Mouse (Mus musculus): ENCODE measurements around the gene Asb13. TPM values are rescaled to one million over a fixed set of nuclear protein-coding genes. Genes with fewer than 3 reads are reported as not detected.

Asb13 gene
- polyA plus RNA-seq, 1 experiment from 2014 or later: 12.9 TPM

Other genes starting within 250 kb of the Asb13 start
- 447 and 450 TPM in 2 replicates for gene Gdi2, start 96.0 kb upstream of the Asb13 start, polyA plus RNA-seq (2015; fragmentation: Nextera tagmentation; extraction: Ambion mirVana)
- gene Fam208b, start 22.9 kb upstream of the Asb13 start, polyA plus RNA-seq (2015; fragmentation: Nextera tagmentation; extraction: Ambion mirVana): 19.5 and 21.0 TPM in 2 replicates
- not detected in 2 replicates for gene Calml3, start 170.3 kb downstream of the Asb13 start, polyA plus RNA-seq (2015; fragmentation: Nextera tagmentation; extraction: Ambion mirVana)
- not detected in 2 replicates for gene Calm4, start 203.7 kb downstream of the Asb13 start, polyA plus RNA-seq (2015; fragmentation: Nextera tagmentation; extraction: Ambion mirVana)
- gene Calm5, start 220.1 kb downstream of the Asb13 start, polyA plus RNA-seq (2015; fragmentation: Nextera tagmentation; extraction: Ambion mirVana): not detected in 2 replicates

Data from forebrain, embryonic 13.5 days (tissue).